Mouse (Mus musculus) forebrain, embryonic 10.5 days (tissue): ENCODE results near the gene Gm10130. TPM values are rescaled to one million over a fixed set of nuclear protein-coding genes. Genes with fewer than 3 reads are reported as not detected.
"Not testable (repeated sequence)": the region's sequence is repeated elsewhere in the genome, so short reads cannot be mapped to it uniquely, and the experiment has no call there.

Experiments used
- DNase-seq: peaks from one replicate; pipeline ENCODE4 v3.0.0-alpha.2; 2017; ENCODE audit warnings: low spot score; ENCODE audit errors: extremely low spot score
- H3K27ac ChIP-seq: fragments of 300-500 bp; sonication (generic); 2 replicates; pipeline ENCODE4 v1.5.1; 2016; ENCODE audit warnings: mild to moderate bottlenecking
- H3K27me3 ChIP-seq: fragments of 300-500 bp; sonication (generic); 2 replicates; pipeline ENCODE4 v1.6.1; 2016; ENCODE audit warnings: mild to moderate bottlenecking; ENCODE audit not compliant: poor library complexity, severe bottlenecking
- H3K36me3 ChIP-seq: fragments of 300-500 bp; sonication (generic); replicated peaks from 2 replicates; pipeline ENCODE4 v1.6.1; 2016; ENCODE audit warnings: mild to moderate bottlenecking, moderate library complexity
- H3K4me1 ChIP-seq: fragments of 300-500 bp; sonication (generic); 2 replicates; pipeline ENCODE4 v1.6.1; 2016
- H3K4me3 ChIP-seq: fragments of 300-500 bp; sonication (generic); 2 replicates; pipeline ENCODE4 v1.5.1; 2016; ENCODE audit warnings: mild to moderate bottlenecking, moderate library complexity
- H3K9me3 ChIP-seq: fragments of 300-500 bp; sonication (generic); 2 replicates; pipeline ENCODE4 v1.6.1; 2016; ENCODE audit warnings: mild to moderate bottlenecking, moderate library complexity
- WGBS: fragments of 180-500 bp; shearing (Covaris S2); methylation state at CpG from one replicate; pipeline ENCODE4 v1.1.7; 2016; 5-methylcytosine and 5-hydroxymethylcytosine counted together
- polyA plus RNA-seq: library from polyadenylated mRNA; unstranded; fragments of >200 nt; fragmentation: Nextera tagmentation; extraction: Ambion mirVana; gene quantifications from 2 replicates; pipeline ENCODE4 v1.2.1, GENCODE M21; 2016

Gm10130 gene
- polyA plus RNA-seq, 1 experiment from 2014 or later, result 1.3 TPM

- Histone ChIP-seq H3K36me3 (peaks cover 43% of the 10 kb centered on the region), H3K9me3 (peaks cover 42% of the 10 kb centered on the region)
- DNase-seq, H3K27ac ChIP-seq, H3K27me3 ChIP-seq, H3K4me3 ChIP-seq, H3K4me1 ChIP-seq: not testable (repeated sequence)
- 89% methylated on average over 17 of the region's 17 CpGs for WGBS
These were observed 88.6 kb downstream of the Gm10130 start for GRCm38 (mm10) chr2:150412146-150412545.

Other genes starting within 250 kb of the Gm10130 start
- gene Zfp120, start 187.0 kb upstream of the Gm10130 start, polyA plus RNA-seq, result 5.3 and 7.4 TPM in 2 replicates
- not detected in 2 replicates for gene Gm10770, start 144.0 kb upstream of the Gm10130 start, polyA plus RNA-seq
- not detected in 2 replicates for gene Gm14139, start 141.9 kb upstream of the Gm10130 start, polyA plus RNA-seq
- 10.2 and 10.7 TPM in 2 replicates for gene Zfp937, start 105.6 kb upstream of the Gm10130 start, polyA plus RNA-seq
- 4.2 and 5.0 TPM in 2 replicates for gene Gm21994, start 68.1 kb upstream of the Gm10130 start, polyA plus RNA-seq
- 0.05 TPM in 2 replicates for gene Gm14124, start 66.2 kb upstream of the Gm10130 start, polyA plus RNA-seq
- 7.6 and 8.4 TPM in 2 replicates for gene 3300002I08Rik, start 39.1 kb downstream of the Gm10130 start, polyA plus RNA-seq
- 9.2 and 11.1 TPM in 2 replicates for gene Zfp442, start 127.8 kb downstream of the Gm10130 start, polyA plus RNA-seq
- gene Zfp345, start 161.4 kb downstream of the Gm10130 start, polyA plus RNA-seq, result 0.07 TPM in 1 of 2 replicates, not detected in the other
- gene Cst7, start 246.7 kb downstream of the Gm10130 start, polyA plus RNA-seq, result 0.20 and 0.21 TPM in 2 replicates